Comparison of ENCODE assay signal across 8 mouse cellular contexts in the genomic region with DNA sequence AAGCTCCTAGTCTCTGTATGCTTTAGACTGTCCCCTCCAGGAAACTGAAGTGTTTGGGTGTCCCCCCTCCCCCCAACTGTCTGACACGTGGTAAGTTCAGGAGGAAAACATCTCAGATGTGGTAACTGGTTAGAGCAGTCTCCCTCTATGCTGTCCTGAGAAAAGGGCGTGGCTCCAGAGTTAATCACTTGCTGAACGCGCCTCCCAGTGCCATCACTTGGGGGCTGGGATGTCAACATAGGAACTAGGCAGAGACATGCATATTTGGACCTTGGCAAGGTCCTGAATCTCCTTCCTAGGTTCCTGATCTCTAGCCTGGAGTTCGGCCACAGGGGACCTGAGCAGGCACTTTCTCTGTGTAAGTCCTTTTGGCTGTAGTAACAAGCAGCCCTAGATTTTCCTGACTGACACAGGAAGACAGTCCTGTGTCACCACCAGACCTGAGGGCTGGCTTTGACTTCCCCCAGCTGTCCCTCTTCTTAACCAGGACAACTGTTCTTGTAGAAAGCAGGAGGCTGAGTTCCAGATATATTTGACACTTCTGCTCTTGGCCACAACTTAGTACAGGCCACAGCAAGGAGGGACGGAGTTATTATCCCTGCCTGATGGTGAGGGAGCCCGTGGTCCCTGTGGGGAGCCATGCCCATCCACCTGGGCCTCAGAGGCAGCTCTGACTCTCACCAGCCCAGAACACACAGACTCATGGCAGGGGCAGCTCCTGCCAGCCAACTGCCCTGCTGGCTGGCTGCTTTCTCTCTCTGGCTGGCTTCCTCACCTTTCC. TPM values are rescaled to one million over a fixed set of nuclear protein-coding genes. Genes with fewer than 3 reads are reported as not detected.
A peak's percentile ranks its signal among the peaks of the same experiment; 100 is the strongest.
DNase-seq lines count a peak whose midpoint lies in the region; ATAC-seq and TF ChIP-seq lines count a peak whose summit lies in the region.

No protein-coding gene starts in this region.

- WGBS in kidney, embryonic 14.5 days, result 26% methylated on average over 7 of the region's 7 CpGs
- WGBS in intestine, postnatal 0 days, result 22% methylated on average over 7 of the region's 7 CpGs

- H3K4me2 ChIP-seq in kidney, embryonic 14.5 days (replicated peaks; ENCODE audit: low read depth, low read length), result no peak overlapping the region
- H3K4me2 ChIP-seq in intestine, postnatal 0 days (replicated peaks; ENCODE audit: low read depth), result no peak overlapping the region

- no peak overlapping the region for H3K4me3 ChIP-seq in kidney, embryonic 14.5 days (ENCODE audit: low read length)
- no peak overlapping the region for H3K4me3 ChIP-seq in intestine, postnatal 0 days (ENCODE audit: low read depth, low read length)

- peak; percentile 33 to 47 for DNase-seq in kidney, adult 8-10 months
- DNase-seq in NIH3T3 (ENCODE audit: low read depth), result peak; percentile 14
- DNase-seq in cerebellum, postnatal 14 days, result peak; percentile 66 to 75
- peak; percentile 53 for DNase-seq in lung, postnatal 10 days
- no peak for DNase-seq in left cerebral cortex, adult 18-20 months (ENCODE audit: low spot score in 2 of 2)
- DNase-seq in adrenal gland, postnatal 36 days, result no peak

- H3K4me1 ChIP-seq in kidney, embryonic 14.5 days (ENCODE audit: control insufficient read depth, insufficient read depth, low read length), result 0 out of 2 replicates have a peak, but pooled peaks cover 6% of the 10 kb centered on the region
- 0 out of 2 replicates have a peak, but pooled peaks cover 4% of the 10 kb centered on the region for H3K4me1 ChIP-seq in intestine, postnatal 0 days (replicated peaks; ENCODE audit: control insufficient read depth, insufficient read depth, low read length)

- H3K27me3 ChIP-seq in kidney, embryonic 14.5 days (ENCODE audit: control insufficient read depth, insufficient read depth, low read length), result no peaks in the 10 kb centered on the region
- H3K27me3 ChIP-seq in intestine, postnatal 0 days (replicated peaks; ENCODE audit: control insufficient read depth, insufficient read depth, low read length), result no peaks in the 10 kb centered on the region

- no peak for TF ChIP-seq CTCF in intestine, postnatal 0 days (IDR thresholded peaks at IDR 0.05; ENCODE audit: low read depth)

- H3K27ac ChIP-seq in kidney, embryonic 14.5 days (ENCODE audit: low read depth, low read length), result no peak overlapping the region
- H3K27ac ChIP-seq in intestine, postnatal 0 days (ENCODE audit: low read depth, low read length), result no peak overlapping the region

- ATAC-seq in kidney, embryonic 14.5 days (ENCODE audit: low FRiP score, low TSS enrichment), result no peak
- no peak for ATAC-seq in intestine, postnatal 0 days

- H3K9me3 ChIP-seq in kidney, embryonic 14.5 days (ENCODE audit: control insufficient read depth, low read length), result no peaks in the 10 kb centered on the region
- H3K9me3 ChIP-seq in intestine, postnatal 0 days (ENCODE audit: control insufficient read depth), result no peaks in the 10 kb centered on the region

- H3K36me3 ChIP-seq in kidney, embryonic 14.5 days (ENCODE audit: control insufficient read depth, insufficient read depth, low read length), result peaks cover 3% of the 10 kb centered on the region; the same call in 1 of the 2 replicates
- H3K36me3 ChIP-seq in intestine, postnatal 0 days (ENCODE audit: control insufficient read depth, insufficient read depth), result no peaks in the 10 kb centered on the region; the same call in none of the 2 replicates

- H3K9ac ChIP-seq in kidney, embryonic 14.5 days (ENCODE audit: low read depth, low read length), result no peak overlapping the region
- no peak overlapping the region for H3K9ac ChIP-seq in intestine, postnatal 0 days (ENCODE audit: low read depth, low read length)

RNA-seq across cellular contexts. Expression of gene Ldlrap1, which starts 28.9 kb away (rescaled TPM):
- polyA plus RNA-seq in kidney, embryonic 14.5 days (2014; fragmentation: Nextera tagmentation; extraction: Ambion mirVana), result 10.7 and 19.9 TPM in 2 replicates
- 1 to 10 TPM; 1.8 to 3.1 TPM for total RNA-seq in left cerebral cortex, adult 18-20 months (2021)
- total RNA-seq in adrenal gland, postnatal 36 days (2021), result 10 to 100 TPM; 47.5 to 52.9 TPM
- polyA plus RNA-seq in intestine, postnatal 0 days (2015; fragmentation: Nextera tagmentation; extraction: Ambion mirVana), result 18.0 and 18.1 TPM in 2 replicates

RNA-seq across cellular contexts. Expression of gene Maco1, which starts 56.4 kb away (rescaled TPM):
- 40.8 and 43.5 TPM in 2 replicates for polyA plus RNA-seq in kidney, embryonic 14.5 days (2014; fragmentation: Nextera tagmentation; extraction: Ambion mirVana)
- total RNA-seq in left cerebral cortex, adult 18-20 months (2021), result 10 to 100 TPM; 55.2 to 55.3 TPM
- 10 to 100 TPM; 37.3 to 39.0 TPM for total RNA-seq in adrenal gland, postnatal 36 days (2021)
- 18.5 and 19.0 TPM in 2 replicates for polyA plus RNA-seq in intestine, postnatal 0 days (2015; fragmentation: Nextera tagmentation; extraction: Ambion mirVana)

Comparison
In these comparisons a context has a peak if more than half of its experiments do, and no peak if none do; other contexts are left out.
1. DNase-seq: peak in kidney, adult 8-10 months (2 of 2), NIH3T3 (single experiment), cerebellum, postnatal 14 days (2 of 2) and lung, postnatal 10 days (single experiment); none in left cerebral cortex, adult 18-20 months (0 of 2) and adrenal gland, postnatal 36 days (0 of 2).
2. RNA of gene Ldlrap1, which starts 28.9 kb away (total RNA-seq): 47.5 to 52.9 TPM in adrenal gland, postnatal 36 days; 1.8 to 3.1 TPM in left cerebral cortex, adult 18-20 months; every median in the first group is over 10 times any median in the second.